Mouse (Mus musculus): ENCODE results near the gene Dlg2. TPM values are rescaled to one million over a fixed set of nuclear protein-coding genes. Genes with fewer than 3 reads are reported as not detected.

Dlg2 gene
- polyA plus RNA-seq, 1 experiment from 2014 or later: 3.0 TPM

DNA sequence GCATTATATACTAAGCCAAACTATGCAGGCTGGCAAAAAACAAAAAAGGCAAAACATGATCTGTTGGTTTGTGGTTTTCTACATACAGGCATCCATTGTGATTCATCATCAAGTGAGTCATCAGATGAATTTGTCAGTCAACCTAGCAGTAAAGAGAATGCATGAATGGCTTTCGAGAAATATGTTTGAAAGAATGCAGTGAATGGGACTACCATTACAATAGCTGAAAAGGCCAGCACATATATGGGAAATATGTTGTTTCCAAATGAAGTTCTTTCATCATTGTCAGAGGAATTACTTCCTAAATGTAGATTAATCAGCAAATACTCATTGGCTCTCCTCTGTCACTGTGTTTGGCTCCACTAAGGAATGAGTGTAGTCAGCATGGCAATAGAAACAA is 677.6 kb downstream of the Dlg2 start:
- 72% methylated on average over 1 of the region's 1 CpGs for WGBS
- DNase-seq (ENCODE audit: low spot score) (no peak), ATAC-seq (replicated peaks; ENCODE audit: low FRiP score) (no peak)
- H3K9me3 ChIP-seq (ENCODE audit: control insufficient read depth, low read length): no peaks in the 10 kb centered on the region
- H3K4me2 ChIP-seq (ENCODE audit: low read depth, low read length, severe bottlenecking): no peak overlapping the region
- H3K9ac ChIP-seq (ENCODE audit: low read length): no peak overlapping the region
- no peak overlapping the region for H3K4me3 ChIP-seq (ENCODE audit: low read depth, low read length)
- no peaks in the 10 kb centered on the region for H3K27me3 ChIP-seq (ENCODE audit: control insufficient read depth, insufficient read depth, low read length)
- no peaks in the 10 kb centered on the region for H3K4me1 ChIP-seq (replicated peaks; ENCODE audit: control insufficient read depth, insufficient read depth, low read length)
- no peak overlapping the region for H3K27ac ChIP-seq (ENCODE audit: low read depth, low read length)
- no peaks in the 10 kb centered on the region for H3K36me3 ChIP-seq (ENCODE audit: control insufficient read depth, insufficient read depth, low read length)

DNA sequence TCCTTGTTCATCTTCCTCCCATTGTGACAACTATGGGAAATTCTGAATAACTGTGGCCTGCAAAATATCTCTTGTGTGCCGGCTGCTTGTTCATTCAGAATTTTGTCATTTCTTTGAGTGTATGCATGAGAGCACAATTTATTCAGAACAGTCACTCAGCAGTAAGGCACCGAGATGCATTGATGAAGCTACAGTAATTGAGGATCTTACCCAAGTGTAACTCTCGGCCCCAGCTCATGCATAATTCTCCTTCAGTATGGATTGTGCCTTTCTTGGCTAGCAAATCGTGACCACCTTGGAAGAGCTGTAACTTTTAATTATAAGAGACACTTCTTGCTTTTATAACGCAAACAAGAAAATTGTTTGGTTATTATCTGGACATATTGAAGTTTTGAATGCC is 682.7 kb downstream of the Dlg2 start:
- Histone ChIP-seq H3K9me3 (ENCODE audit: control insufficient read depth, low read length) (no peaks in the 10 kb centered on the region), H3K4me1 (replicated peaks; ENCODE audit: control insufficient read depth, insufficient read depth, low read length) (no peaks in the 10 kb centered on the region), H3K4me3 (ENCODE audit: low read depth, low read length) (no peak overlapping the region), H3K27ac (ENCODE audit: low read depth, low read length) (no peak overlapping the region), H3K36me3 (ENCODE audit: control insufficient read depth, insufficient read depth, low read length) (no peaks in the 10 kb centered on the region), H3K4me2 (ENCODE audit: low read depth, low read length, severe bottlenecking) (no peak overlapping the region), H3K9ac (ENCODE audit: low read length) (no peak overlapping the region), H3K27me3 (ENCODE audit: control insufficient read depth, insufficient read depth, low read length) (no peaks in the 10 kb centered on the region)
- no peak for ATAC-seq (replicated peaks; ENCODE audit: low FRiP score)
- DNase-seq (ENCODE audit: low spot score): no peak
- WGBS: 80% methylated on average over 5 of the region's 5 CpGs

DNA sequence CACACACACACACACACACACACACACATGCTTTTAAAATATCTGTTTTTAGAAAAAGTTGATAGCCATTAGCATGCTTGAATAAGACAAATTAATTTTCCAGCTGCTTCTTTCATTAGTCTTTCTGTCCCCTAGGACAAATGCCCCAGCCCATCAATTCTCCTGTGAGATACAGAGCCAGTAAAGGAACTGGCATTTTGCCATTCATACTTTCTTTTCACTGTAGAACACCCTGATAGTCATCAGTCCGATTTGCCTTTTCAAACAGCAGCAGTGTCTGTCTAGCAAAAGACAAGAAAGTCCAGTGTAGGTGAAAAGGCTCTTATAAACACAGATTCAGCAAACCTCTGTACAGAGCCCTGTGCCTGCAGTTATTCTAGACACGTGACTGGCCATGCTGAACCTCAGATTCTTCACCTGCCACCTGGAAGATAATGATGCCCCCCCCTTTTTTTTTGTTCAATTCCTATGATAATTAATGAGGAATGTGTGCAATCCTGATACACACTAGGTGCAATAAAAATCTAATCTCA is 685.2 kb downstream of the Dlg2 start:
- no peaks in the 10 kb centered on the region for H3K9me3 ChIP-seq (ENCODE audit: control insufficient read depth, low read length)
- DNase-seq (ENCODE audit: low spot score) (no peak), ATAC-seq (replicated peaks; ENCODE audit: low FRiP score) (no peak)
- H3K36me3 ChIP-seq (ENCODE audit: control insufficient read depth, insufficient read depth, low read length): no peaks in the 10 kb centered on the region
- no peaks in the 10 kb centered on the region for H3K4me1 ChIP-seq (replicated peaks; ENCODE audit: control insufficient read depth, insufficient read depth, low read length)
- no peaks in the 10 kb centered on the region for H3K27me3 ChIP-seq (ENCODE audit: control insufficient read depth, insufficient read depth, low read length)
- H3K4me3 ChIP-seq (ENCODE audit: low read depth, low read length): no peak overlapping the region
- no peak overlapping the region for H3K27ac ChIP-seq (ENCODE audit: low read depth, low read length)
- 84% methylated on average over 2 of the region's 2 CpGs for WGBS
- H3K4me2 ChIP-seq (ENCODE audit: low read depth, low read length, severe bottlenecking): no peak overlapping the region
- H3K9ac ChIP-seq (ENCODE audit: low read length): no peak overlapping the region

DNA sequence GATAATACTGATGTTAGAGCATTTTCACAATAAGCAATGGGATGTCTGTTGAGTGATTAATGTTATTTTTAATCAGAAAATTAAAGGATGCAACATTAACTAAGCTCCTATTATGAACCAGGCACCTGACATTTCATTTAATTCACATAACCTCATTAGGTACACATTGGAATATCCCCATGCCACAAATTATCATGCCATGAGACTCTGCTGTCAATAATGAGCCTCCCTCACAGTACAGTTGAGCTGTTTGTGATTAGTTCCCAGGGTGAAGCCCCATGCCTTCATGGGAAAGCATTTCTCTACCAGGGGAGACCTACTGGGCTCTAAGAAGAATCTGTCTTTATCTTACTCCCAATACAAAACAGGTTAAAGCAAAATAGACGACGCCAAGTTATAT is 697.1 kb downstream of the Dlg2 start:
- no peaks in the 10 kb centered on the region for H3K27me3 ChIP-seq (ENCODE audit: control insufficient read depth, insufficient read depth, low read length)
- 96% methylated on average over 2 of the region's 2 CpGs for WGBS
- ATAC-seq (replicated peaks; ENCODE audit: low FRiP score): no peak

DNA sequence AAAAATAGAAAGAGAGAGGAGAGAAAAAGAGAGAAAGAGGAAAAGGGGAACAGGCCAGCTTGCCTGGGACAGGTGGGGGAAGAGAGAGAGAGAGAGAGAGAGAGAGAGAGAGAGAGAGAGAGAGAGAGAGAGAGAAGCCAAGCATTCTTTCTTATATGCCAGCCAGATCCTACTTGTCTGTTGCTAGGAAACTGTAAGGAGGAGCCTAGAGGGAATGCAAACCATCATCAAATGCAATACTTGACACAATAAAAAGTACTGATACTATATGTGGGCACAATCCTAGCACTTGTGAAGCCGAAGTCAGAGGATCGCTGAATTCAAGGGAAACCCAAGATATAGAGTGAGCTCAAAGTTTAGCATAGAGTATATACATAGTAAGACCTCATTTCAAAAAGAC is 711.7 kb downstream of the Dlg2 start:
- Histone ChIP-seq H3K4me2 (ENCODE audit: low read depth, low read length, severe bottlenecking) (no peak overlapping the region), H3K4me3 (ENCODE audit: low read depth, low read length) (no peak overlapping the region), H3K27ac (ENCODE audit: low read depth, low read length) (no peak overlapping the region), H3K4me1 (replicated peaks; ENCODE audit: control insufficient read depth, insufficient read depth, low read length) (no peaks in the 10 kb centered on the region), H3K9me3 (ENCODE audit: control insufficient read depth, low read length) (no peaks in the 10 kb centered on the region), H3K36me3 (ENCODE audit: control insufficient read depth, insufficient read depth, low read length) (no peaks in the 10 kb centered on the region), H3K27me3 (ENCODE audit: control insufficient read depth, insufficient read depth, low read length) (no peaks in the 10 kb centered on the region), H3K9ac (ENCODE audit: low read length) (no peak overlapping the region)
- ATAC-seq (replicated peaks; ENCODE audit: low FRiP score) (no peak), DNase-seq (ENCODE audit: low spot score) (no peak)
- 100% methylated on average over 2 of the region's 2 CpGs for WGBS

More for the DNA sequence above, 697.1 kb downstream of the Dlg2 start:
- Histone ChIP-seq H3K4me2 (ENCODE audit: low read depth, low read length, severe bottlenecking) (no peak overlapping the region), H3K4me1 (replicated peaks; ENCODE audit: control insufficient read depth, insufficient read depth, low read length) (no peaks in the 10 kb centered on the region), H3K4me3 (ENCODE audit: low read depth, low read length) (no peak overlapping the region), H3K36me3 (ENCODE audit: control insufficient read depth, insufficient read depth, low read length) (no peaks in the 10 kb centered on the region), H3K9ac (ENCODE audit: low read length) (no peak overlapping the region), H3K27ac (ENCODE audit: low read depth, low read length) (no peak overlapping the region), H3K9me3 (ENCODE audit: control insufficient read depth, low read length) (no peaks in the 10 kb centered on the region)
- no peak for DNase-seq (ENCODE audit: low spot score)

DNA sequence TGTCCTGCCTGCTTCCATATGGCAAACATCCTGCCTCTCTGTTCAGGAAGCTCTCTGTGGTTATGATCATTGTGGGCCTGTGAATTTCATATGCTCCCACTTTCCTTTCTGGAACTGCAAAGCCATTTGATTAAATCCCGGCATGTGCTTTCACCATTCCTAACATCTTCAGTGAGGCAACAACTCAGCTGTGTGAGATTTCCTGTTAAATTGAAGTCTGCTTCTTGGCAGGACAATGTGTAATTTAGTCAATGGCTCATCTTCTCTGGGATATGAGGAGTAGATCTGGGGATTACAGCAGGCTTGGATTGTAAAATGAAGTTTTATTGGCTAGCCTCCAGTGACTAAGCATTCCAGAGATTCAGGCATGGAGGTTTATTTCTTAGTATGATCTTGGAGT is 722.9 kb downstream of the Dlg2 start:
- Histone ChIP-seq H3K36me3 (ENCODE audit: control insufficient read depth, insufficient read depth, low read length) (no peaks in the 10 kb centered on the region), H3K4me1 (replicated peaks; ENCODE audit: control insufficient read depth, insufficient read depth, low read length) (no peaks in the 10 kb centered on the region), H3K9me3 (ENCODE audit: control insufficient read depth, low read length) (no peaks in the 10 kb centered on the region), H3K27me3 (ENCODE audit: control insufficient read depth, insufficient read depth, low read length) (no peaks in the 10 kb centered on the region), H3K4me3 (ENCODE audit: low read depth, low read length) (no peak overlapping the region), H3K9ac (ENCODE audit: low read length) (no peak overlapping the region), H3K4me2 (ENCODE audit: low read depth, low read length, severe bottlenecking) (no peak overlapping the region), H3K27ac (ENCODE audit: low read depth, low read length) (no peak overlapping the region)
- no peak for ATAC-seq (replicated peaks; ENCODE audit: low FRiP score)
- DNase-seq (ENCODE audit: low spot score): no peak
- WGBS: 96% methylated on average over 1 of the region's 1 CpGs

DNA sequence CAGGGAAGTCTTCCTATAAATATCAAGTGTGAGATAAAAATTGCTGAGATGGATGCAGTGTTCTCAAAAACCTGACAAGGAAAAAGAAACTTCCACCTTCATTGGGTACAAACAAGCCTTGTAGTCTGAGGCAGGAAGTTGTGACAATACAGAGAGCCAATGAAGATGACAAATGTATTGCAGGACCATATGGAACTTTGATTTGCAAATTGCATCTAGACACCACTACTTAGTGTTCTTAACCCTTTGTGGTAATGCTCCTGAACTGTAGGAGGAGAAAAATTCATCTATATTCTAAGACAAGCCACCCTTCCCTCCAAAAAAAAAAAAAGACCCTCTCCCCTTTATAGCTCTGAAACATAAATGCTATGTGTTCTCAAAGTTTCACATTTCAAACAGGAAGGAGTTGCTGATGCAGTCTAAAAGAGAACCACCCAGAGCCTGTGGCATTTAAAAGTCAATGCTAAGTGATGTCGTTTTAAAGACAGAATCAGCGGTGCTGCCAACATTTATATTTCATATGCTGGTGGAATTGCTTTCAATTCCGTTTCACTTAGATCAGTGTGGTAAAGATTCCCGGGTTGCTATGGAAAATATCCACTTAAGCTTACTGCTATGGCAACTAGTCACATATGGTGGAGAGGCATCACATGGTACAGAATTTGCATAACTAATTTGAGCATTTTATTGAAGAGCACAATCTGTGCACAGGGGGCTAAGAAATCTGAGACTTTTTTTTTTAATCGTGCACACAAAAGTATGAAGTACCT is 731.8 kb downstream of the Dlg2 start:
- ATAC-seq (replicated peaks; ENCODE audit: low FRiP score) (peak; percentile 80), DNase-seq (ENCODE audit: low spot score) (no peak)
- Histone ChIP-seq H3K4me2 (ENCODE audit: low read depth, low read length, severe bottlenecking) (no peak overlapping the region), H3K9ac (ENCODE audit: low read length) (no peak overlapping the region), H3K4me3 (ENCODE audit: low read depth, low read length) (no peak overlapping the region), H3K9me3 (ENCODE audit: control insufficient read depth, low read length) (no peaks in the 10 kb centered on the region), H3K27me3 (ENCODE audit: control insufficient read depth, insufficient read depth, low read length) (no peaks in the 10 kb centered on the region), H3K27ac (ENCODE audit: low read depth, low read length) (no peak overlapping the region), H3K36me3 (ENCODE audit: control insufficient read depth, insufficient read depth, low read length) (no peaks in the 10 kb centered on the region), H3K4me1 (replicated peaks; ENCODE audit: control insufficient read depth, insufficient read depth, low read length) (no peaks in the 10 kb centered on the region)
- 71% methylated on average over 5 of the region's 5 CpGs for WGBS

DNA sequence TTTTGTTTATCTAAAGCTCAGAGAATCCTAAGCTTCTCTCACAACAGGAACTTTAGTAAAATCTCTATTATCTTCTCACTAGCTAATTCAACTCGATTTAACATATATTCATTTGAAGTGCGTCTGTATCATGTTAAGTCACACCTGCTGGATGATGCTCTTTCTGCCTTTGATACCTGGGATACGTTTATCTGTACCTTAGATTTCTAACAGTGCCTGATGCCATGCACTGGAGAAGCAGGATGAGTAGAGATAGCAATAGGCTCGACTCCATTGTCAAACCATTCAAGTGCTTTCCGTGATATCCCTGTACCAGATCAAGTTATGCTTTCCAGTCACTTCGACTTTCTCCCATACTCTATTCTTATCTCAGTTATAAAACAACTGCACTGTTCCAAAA is 732.5 kb downstream of the Dlg2 start:
- WGBS: 76% methylated on average over 6 of the region's 6 CpGs
- Histone ChIP-seq H3K9ac (ENCODE audit: low read length) (no peak overlapping the region), H3K4me2 (ENCODE audit: low read depth, low read length, severe bottlenecking) (no peak overlapping the region), H3K9me3 (ENCODE audit: control insufficient read depth, low read length) (no peaks in the 10 kb centered on the region), H3K36me3 (ENCODE audit: control insufficient read depth, insufficient read depth, low read length) (no peaks in the 10 kb centered on the region), H3K4me3 (ENCODE audit: low read depth, low read length) (no peak overlapping the region), H3K4me1 (replicated peaks; ENCODE audit: control insufficient read depth, insufficient read depth, low read length) (no peaks in the 10 kb centered on the region), H3K27me3 (ENCODE audit: control insufficient read depth, insufficient read depth, low read length) (no peaks in the 10 kb centered on the region), H3K27ac (ENCODE audit: low read depth, low read length) (no peak overlapping the region)
- ATAC-seq (replicated peaks; ENCODE audit: low FRiP score): 0 out of 2 replicates have a peak, but pooled peaks have one; percentile 51
- DNase-seq (ENCODE audit: low spot score): no peak

DNA sequence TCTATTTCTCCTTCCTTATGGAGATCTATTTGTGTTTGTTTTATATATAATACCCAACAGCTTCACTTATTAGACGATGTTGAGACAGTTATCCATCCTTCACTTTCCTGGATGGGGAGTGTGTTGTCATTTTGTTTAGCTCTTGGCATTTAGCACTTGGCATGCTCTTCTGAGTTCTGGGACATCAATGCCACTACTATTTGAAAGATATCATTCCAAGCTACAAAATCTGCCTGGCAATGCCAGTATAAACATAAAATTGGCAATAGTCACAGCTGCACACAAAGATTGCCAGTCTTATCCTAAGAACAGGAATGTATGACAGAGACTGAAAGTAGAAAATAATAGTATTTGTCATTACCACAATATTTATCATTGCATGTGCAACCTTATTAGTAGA is 735.8 kb downstream of the Dlg2 start:
- H3K9ac ChIP-seq (ENCODE audit: low read length): no peak overlapping the region
- no peaks in the 10 kb centered on the region for H3K4me1 ChIP-seq (replicated peaks; ENCODE audit: control insufficient read depth, insufficient read depth, low read length)
- no peak overlapping the region for H3K27ac ChIP-seq (ENCODE audit: low read depth, low read length)
- no peaks in the 10 kb centered on the region for H3K9me3 ChIP-seq (ENCODE audit: control insufficient read depth, low read length)
- ATAC-seq (replicated peaks; ENCODE audit: low FRiP score) (no peak), DNase-seq (ENCODE audit: low spot score) (no peak)
- 97% methylated on average over 1 of the region's 1 CpGs for WGBS
- H3K36me3 ChIP-seq (ENCODE audit: control insufficient read depth, insufficient read depth, low read length): no peaks in the 10 kb centered on the region
- H3K4me3 ChIP-seq (ENCODE audit: low read depth, low read length): no peak overlapping the region
- H3K27me3 ChIP-seq (ENCODE audit: control insufficient read depth, insufficient read depth, low read length): no peaks in the 10 kb centered on the region
- no peak overlapping the region for H3K4me2 ChIP-seq (ENCODE audit: low read depth, low read length, severe bottlenecking)

Measured in forebrain, embryonic 11.5 days (tissue).